Mouse (Mus musculus) limb, embryonic 14.5 days (tissue): ENCODE measurements around the gene Arhgef6. TPM values are rescaled to one million over a fixed set of nuclear protein-coding genes. Genes with fewer than 3 reads are reported as not detected.

ENCODE experiments used
- ATAC-seq: fragments of 200-750 bp; cut with Nextera tagmentation; 2 replicates; pipeline ENCODE4 v1.8.0; 2017; ENCODE audit warnings: low read depth, moderate number of reproducible peaks, moderate TSS enrichment; ENCODE audit not compliant: low FRiP score
- DNase-seq: peaks from one replicate; pipeline ENCODE4 v3.0.0-alpha.2; 2015; ENCODE audit warnings: low spot score
- H3K27ac ChIP-seq: fragments of 300-500 bp; sonication (generic); replicated peaks from 2 replicates; pipeline ENCODE4 v1.5.1; 2014; ENCODE audit warnings: low read depth, mild to moderate bottlenecking, low read length, moderate library complexity, mixed read lengths
- H3K27me3 ChIP-seq: fragments of 300-500 bp; sonication (generic); 2 replicates; pipeline ENCODE4 v1.6.1; 2014; ENCODE audit warnings: low read length, mixed read lengths; ENCODE audit not compliant: control insufficient read depth, insufficient read depth
- H3K36me3 ChIP-seq: fragments of 300-500 bp; sonication (generic); 2 replicates; pipeline ENCODE4 v1.6.1; 2014; ENCODE audit warnings: mild to moderate bottlenecking, low read length, moderate library complexity, mixed read lengths; ENCODE audit not compliant: control insufficient read depth, insufficient read depth
- H3K4me1 ChIP-seq: fragments of 300-500 bp; sonication (generic); 2 replicates; pipeline ENCODE4 v1.6.1; 2014; ENCODE audit warnings: antibody characterized with exemption, low read length, mixed read lengths; ENCODE audit not compliant: control insufficient read depth, insufficient read depth
- H3K4me2 ChIP-seq: fragments of 300-500 bp; sonication (generic); replicated peaks from 2 replicates; pipeline ENCODE4 v1.6.1; 2014; ENCODE audit warnings: low read depth, mild to moderate bottlenecking, low read length, moderate library complexity; ENCODE audit not compliant: severe bottlenecking
- H3K4me3 ChIP-seq: fragments of 300-500 bp; sonication (generic); replicated peaks from 2 replicates; pipeline ENCODE4 v1.5.1; 2014; ENCODE audit warnings: low read length
- H3K9ac ChIP-seq: fragments of 300-500 bp; sonication (generic); 2 replicates; pipeline ENCODE4 v1.6.1; 2014; ENCODE audit warnings: mild to moderate bottlenecking, low read depth, low read length, moderate library complexity; ENCODE audit not compliant: severe bottlenecking
- H3K9me3 ChIP-seq: fragments of 300-500 bp; sonication (generic); 2 replicates; pipeline ENCODE4 v1.6.1; 2016; ENCODE audit warnings: low read length; ENCODE audit not compliant: control insufficient read depth
- POLR2A ChIP-seq: fragments of 200-500 bp; IDR thresholded peaks from 2 replicates; pipeline ENCODE4 v1.8.0; 2012; ENCODE audit warnings: inconsistent platforms, mild to moderate bottlenecking, moderate library complexity, borderline replicate concordance; ENCODE audit not compliant: insufficient read depth, insufficient read length; ENCODE audit errors: extremely low read depth
- WGBS: fragments of 180-500 bp; shearing (Covaris S2); extraction: QIAGEN DNeasy Blood & Tissue Kit; methylation state at CpG from one replicate; pipeline ENCODE4 v1.1.7; 2014; 5-methylcytosine and 5-hydroxymethylcytosine counted together
- polyA plus RNA-seq, 2 experiments: library from polyadenylated mRNA; depleted of rRNA in 1 of 2; stranded (reverse) in 1 of 2; unstranded in 1 of 2; fragments of >200 nt; fragmentation: Nextera tagmentation in 1 of 2; extraction: Ambion mirVana in 1 of 2; gene quantifications; 2 replicates each; pipeline versions ENCODE4 v1.2.1 to v1.2.3; 2012 to 2014

The Arhgef6 gene
- polyA plus RNA-seq (2012; rRNA removed) (16.8 and 17.0 TPM in 2 replicates), polyA plus RNA-seq (2014; fragmentation: Nextera tagmentation; extraction: Ambion mirVana) (13.4 and 14.9 TPM in 2 replicates)

DNA sequence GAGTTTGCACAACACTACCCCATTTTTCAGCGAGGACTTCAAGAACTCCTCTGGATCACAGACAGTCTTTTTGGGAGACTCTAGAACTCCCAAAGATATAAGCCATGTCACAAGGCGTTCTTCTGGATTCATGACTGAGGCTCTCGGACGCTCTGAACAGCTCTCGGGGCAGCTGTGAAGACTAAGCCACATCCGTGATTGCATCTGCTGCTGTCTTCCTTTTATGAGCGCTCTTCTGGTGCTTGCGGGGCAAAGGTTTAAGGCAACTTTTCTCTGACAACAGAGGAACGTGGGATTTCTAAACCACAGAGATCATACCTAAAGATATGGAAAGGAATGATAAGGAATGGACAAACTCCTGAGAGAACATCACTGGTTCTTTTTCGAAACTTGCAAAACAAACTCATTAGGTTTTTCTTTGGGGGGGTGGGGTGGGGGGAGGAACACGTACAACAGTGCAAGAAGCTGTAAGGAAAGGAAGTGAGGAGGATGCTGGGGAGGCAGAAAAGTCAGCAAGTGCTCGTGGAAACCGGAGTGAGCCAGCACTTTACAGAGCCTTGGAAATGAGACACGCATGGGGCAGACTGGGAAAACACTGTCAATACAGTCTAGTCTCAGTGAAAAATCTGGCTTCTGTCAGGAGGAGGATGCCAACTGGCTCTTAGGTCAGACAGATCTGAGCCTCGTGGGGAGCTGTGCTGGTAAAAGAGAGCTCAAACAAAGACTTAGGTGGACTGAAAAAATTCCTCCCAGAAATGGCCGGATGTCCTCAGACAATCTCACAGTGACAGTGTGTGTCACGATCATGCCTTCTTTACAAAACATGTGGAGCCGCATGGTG is at the start of gene Arhgef6:
Arhgef6 (minus strand) TSS at position 359 of the 841 bp plus-strand sequence.
- Histone ChIP-seq H3K27ac (no peak within 1 kb of the TSS), H3K9me3 (no peaks in the 10 kb centered on the region), H3K4me1 (no peaks in the 10 kb centered on the region), H3K36me3 (no peaks in the 10 kb centered on the region), H3K4me2 (no peak within 1 kb of the TSS), H3K9ac (no peak within 1 kb of the TSS), H3K4me3 (no peak within 1 kb of the TSS), H3K27me3 (no peaks in the 10 kb centered on the region)
- ATAC-seq (no peak), DNase-seq (no peak)
- 56% methylated on average over 18 of the region's 18 CpGs for WGBS
- no peak for TF ChIP-seq POLR2A

DNA sequence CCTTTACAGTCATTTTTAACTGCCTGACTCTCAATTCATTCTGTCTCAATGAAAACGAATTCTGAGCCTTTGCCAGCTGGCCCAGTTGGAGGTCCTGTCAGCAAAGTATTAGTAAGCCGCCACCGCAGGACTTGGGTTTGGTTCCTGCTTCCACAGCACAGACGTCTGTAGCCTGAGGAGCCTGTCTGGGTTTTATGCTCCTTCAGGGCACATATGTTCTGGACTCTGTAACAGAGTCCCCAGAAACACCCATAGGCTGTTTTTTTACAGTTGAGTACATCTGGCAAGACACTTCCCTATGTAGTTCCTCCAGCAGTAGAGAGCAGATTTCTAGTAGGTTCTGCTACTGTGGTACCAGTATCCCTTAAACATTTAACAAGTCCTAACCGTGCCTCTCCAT is 42.4 kb upstream of the Arhgef6 start:
- TF ChIP-seq POLR2A: no peak
- H3K4me3 ChIP-seq: no peak overlapping the region
- 63% methylated on average over 5 of the region's 5 CpGs for WGBS
- no peak overlapping the region for H3K4me2 ChIP-seq
- H3K27me3 ChIP-seq: no peaks in the 10 kb centered on the region
- H3K4me1 ChIP-seq: no peaks in the 10 kb centered on the region
- H3K9me3 ChIP-seq: no peaks in the 10 kb centered on the region
- peaks cover 60% of the 10 kb centered on the region for H3K36me3 ChIP-seq
- no peak overlapping the region for H3K27ac ChIP-seq
- DNase-seq (no peak), ATAC-seq (no peak)
- H3K9ac ChIP-seq: no peak overlapping the region

DNA sequence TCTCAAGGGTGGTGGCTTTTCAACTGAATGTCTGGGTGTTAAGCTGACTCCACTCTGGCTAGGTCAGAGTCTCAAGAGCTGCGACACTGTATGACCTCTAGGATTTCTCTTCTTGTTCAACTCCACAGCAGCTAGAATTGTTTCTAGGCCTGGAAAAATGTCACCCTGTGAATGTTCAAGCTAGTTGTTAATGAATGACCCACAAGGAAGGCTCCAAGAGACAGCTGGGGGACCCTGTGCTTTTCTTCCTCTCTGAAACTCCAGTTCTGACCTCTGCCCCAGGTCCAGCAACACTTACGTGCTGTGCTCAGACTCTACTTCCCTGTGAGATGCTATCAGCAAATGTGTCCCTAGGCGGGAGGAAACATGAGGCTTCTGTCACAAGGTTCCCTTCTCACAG is 40.0 kb upstream of the Arhgef6 start:
- Histone ChIP-seq H3K4me2 (no peak overlapping the region), H3K27ac (no peak overlapping the region), H3K4me1 (no peaks in the 10 kb centered on the region), H3K9me3 (no peaks in the 10 kb centered on the region), H3K27me3 (no peaks in the 10 kb centered on the region), H3K4me3 (no peak overlapping the region), H3K9ac (no peak overlapping the region), H3K36me3 (peaks cover 39% of the 10 kb centered on the region)
- DNase-seq (no peak), ATAC-seq (no peak)
- TF ChIP-seq POLR2A: no peak
- 91% methylated on average over 3 of the region's 3 CpGs for WGBS

DNA sequence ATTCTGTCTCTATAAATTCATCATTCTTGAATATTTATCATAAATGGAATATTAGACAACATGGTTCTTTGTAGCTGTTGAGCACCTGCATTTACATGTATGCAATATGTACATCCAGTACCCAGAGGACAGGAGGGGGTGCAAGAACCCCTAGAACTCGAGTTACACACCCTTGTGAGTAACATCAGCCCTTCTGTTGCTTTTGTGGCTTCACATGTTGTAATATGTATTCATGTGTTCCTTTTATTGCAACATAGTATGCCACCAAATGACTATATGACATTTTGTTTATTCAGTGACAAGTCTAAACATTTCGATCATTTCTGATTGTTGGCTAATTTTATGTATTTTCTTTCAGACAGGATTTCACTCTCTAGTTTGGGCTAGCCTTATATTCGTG is 38.6 kb upstream of the Arhgef6 start:
- H3K4me2 ChIP-seq: no peak overlapping the region
- H3K4me3 ChIP-seq: no peak overlapping the region
- H3K36me3 ChIP-seq: peaks cover 34% of the 10 kb centered on the region
- no peak for TF ChIP-seq POLR2A
- no peaks in the 10 kb centered on the region for H3K9me3 ChIP-seq
- DNase-seq: no peak
- H3K27ac ChIP-seq: no peak overlapping the region
- no peak for ATAC-seq
- no peak overlapping the region for H3K9ac ChIP-seq
- no peaks in the 10 kb centered on the region for H3K27me3 ChIP-seq
- no peaks in the 10 kb centered on the region for H3K4me1 ChIP-seq
- WGBS: 72% methylated on average over 3 of the region's 3 CpGs

DNA sequence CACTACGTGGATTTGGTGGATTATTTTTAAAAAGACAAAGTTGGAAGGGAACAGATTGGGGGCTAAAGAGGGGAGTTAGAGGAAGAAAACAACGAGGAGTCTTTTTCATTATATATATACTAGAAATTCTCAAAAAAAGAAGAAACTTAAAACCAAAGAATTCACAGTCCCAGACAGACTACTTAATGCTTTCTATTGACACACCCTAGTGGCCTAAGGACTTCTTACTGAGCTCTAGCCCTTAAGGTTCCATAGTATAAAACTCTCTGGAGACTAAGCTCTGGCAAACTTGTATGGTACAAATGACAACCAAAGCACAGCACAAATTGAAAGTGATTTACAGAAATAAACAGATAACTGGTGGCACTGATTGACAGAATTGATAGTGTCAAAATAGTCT is 35.5 kb upstream of the Arhgef6 start:
- TF ChIP-seq POLR2A: no peak
- no peak for ATAC-seq
- no peak overlapping the region for H3K9ac ChIP-seq
- H3K4me2 ChIP-seq: no peak overlapping the region
- H3K36me3 ChIP-seq: peaks cover 14% of the 10 kb centered on the region
- 71% methylated on average over 2 of the region's 2 CpGs for WGBS
- H3K27ac ChIP-seq: no peak overlapping the region
- no peaks in the 10 kb centered on the region for H3K27me3 ChIP-seq
- H3K4me3 ChIP-seq: no peak overlapping the region
- DNase-seq: no peak
- no peaks in the 10 kb centered on the region for H3K4me1 ChIP-seq
- H3K9me3 ChIP-seq: no peaks in the 10 kb centered on the region
